Mouse (Mus musculus): ENCODE data around the gene Tpsab1. TPM values are rescaled to one million over a fixed set of nuclear protein-coding genes. Genes with fewer than 3 reads are reported as not detected.

Tpsab1 gene
- polyA plus RNA-seq, 1 experiment from 2014 or later, result not detected

GRCm38 (mm10) chr17:25332321-25332720 lies 13.0 kb downstream of the Tpsab1 start:
- no peak overlapping the region for H3K4me2 ChIP-seq (replicated peaks)
- no peaks in the 10 kb centered on the region for H3K4me1 ChIP-seq
- H3K27me3 ChIP-seq, result peaks cover 10% of the 10 kb centered on the region; the same call in 1 of the 2 replicates
- H3K36me3 ChIP-seq, result no peaks in the 10 kb centered on the region
- 73% methylated on average over 9 of the region's 9 CpGs for WGBS
- no peaks in the 10 kb centered on the region for H3K9me3 ChIP-seq
- no peak overlapping the region for H3K27ac ChIP-seq
- no peak overlapping the region for H3K9ac ChIP-seq
- ATAC-seq (ENCODE audit: insufficient number of reproducible peaks, insufficient read depth, low FRiP score, low TSS enrichment), result no peak
- H3K4me3 ChIP-seq, result no peak overlapping the region

DNA sequence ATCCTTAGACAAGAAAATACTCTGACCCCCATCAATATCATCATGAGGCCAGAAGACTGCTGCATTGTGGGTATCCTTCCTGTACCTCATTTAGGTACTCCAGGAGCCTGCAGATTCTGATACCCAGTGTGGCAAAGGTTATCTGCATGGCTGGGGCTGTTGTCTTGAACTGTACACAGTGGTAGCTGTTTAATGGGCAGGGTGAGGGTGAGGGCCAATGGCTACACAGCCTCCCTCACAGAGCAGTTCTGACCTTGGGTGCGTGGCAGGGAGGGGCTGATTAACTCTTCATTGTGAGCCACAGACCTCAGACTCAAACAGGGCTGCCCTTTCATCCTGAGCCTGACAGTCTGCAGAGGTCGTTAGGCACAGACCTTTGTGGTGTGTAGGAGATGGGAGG lies 22.4 kb downstream of the Tpsab1 start:
- no peak overlapping the region for H3K27ac ChIP-seq
- no peaks in the 10 kb centered on the region for H3K36me3 ChIP-seq
- ATAC-seq (ENCODE audit: insufficient number of reproducible peaks, insufficient read depth, low FRiP score, low TSS enrichment), result no peak
- H3K4me1 ChIP-seq, result no peaks in the 10 kb centered on the region
- no peaks in the 10 kb centered on the region for H3K27me3 ChIP-seq
- H3K4me3 ChIP-seq, result no peak overlapping the region
- H3K4me2 ChIP-seq (replicated peaks), result no peak overlapping the region
- no peaks in the 10 kb centered on the region for H3K9me3 ChIP-seq
- 30% methylated on average over 2 of the region's 2 CpGs for WGBS
- no peak overlapping the region for H3K9ac ChIP-seq

DNA sequence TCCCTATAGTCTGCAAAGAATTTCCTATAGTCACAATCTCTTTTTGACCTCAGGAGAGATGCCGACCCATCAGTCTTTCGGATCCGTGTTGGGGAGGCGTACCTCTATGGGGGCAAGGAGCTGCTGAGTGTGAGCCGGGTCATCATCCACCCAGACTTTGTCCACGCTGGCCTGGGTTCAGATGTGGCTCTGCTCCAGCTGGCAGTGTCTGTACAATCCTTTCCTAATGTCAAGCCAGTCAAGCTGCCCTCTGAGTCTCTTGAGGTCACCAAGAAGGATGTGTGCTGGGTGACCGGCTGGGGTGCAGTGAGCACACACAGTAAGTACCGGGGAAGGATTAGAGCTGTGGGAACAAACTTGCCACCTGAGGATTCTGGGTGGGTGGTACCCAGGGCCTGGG lies 24.5 kb downstream of the Tpsab1 start:
- H3K4me1 ChIP-seq, result no peaks in the 10 kb centered on the region
- ATAC-seq (ENCODE audit: insufficient number of reproducible peaks, insufficient read depth, low FRiP score, low TSS enrichment), result no peak
- 90% methylated on average over 8 of the region's 8 CpGs for WGBS

DNA sequence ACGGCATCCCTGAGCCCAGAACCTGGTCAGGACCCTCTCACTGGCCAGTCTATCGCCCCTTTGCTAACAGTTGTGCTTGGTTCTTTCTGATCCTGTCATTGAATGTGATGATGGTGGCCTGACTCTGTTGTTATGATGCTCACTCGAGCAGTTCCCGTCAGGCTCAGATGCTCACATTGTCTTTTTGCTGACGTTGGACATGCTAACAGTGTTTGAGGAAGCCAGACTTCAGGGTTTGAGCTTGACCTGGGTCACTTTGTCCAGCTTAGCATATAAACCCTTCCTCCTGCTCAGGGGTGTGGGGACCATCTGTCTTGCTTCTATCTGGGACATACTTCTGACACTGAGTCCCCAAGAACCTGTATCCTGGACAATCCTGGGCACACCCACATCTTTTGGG lies 27.0 kb downstream of the Tpsab1 start, which contains the start of gene Prss29:
Gene Prss29 (plus strand): TSS at position 301 of the 400 bp plus-strand sequence.
- WGBS, result 81% methylated on average over 5 of the region's 5 CpGs
- no peak for ATAC-seq (ENCODE audit: insufficient number of reproducible peaks, insufficient read depth, low FRiP score, low TSS enrichment)
- no peaks in the 10 kb centered on the region for H3K9me3 ChIP-seq
- no peaks in the 10 kb centered on the region for H3K27me3 ChIP-seq
- H3K36me3 ChIP-seq, result no peaks in the 10 kb centered on the region
- no peak within 1 kb of the TSS for H3K4me3 ChIP-seq
- no peak within 1 kb of the TSS for H3K4me2 ChIP-seq (replicated peaks)
- no peak within 1 kb of the TSS for H3K27ac ChIP-seq
- no peak within 1 kb of the TSS for H3K9ac ChIP-seq
- H3K4me1 ChIP-seq, result no peaks in the 10 kb centered on the region

More for the DNA sequence above, 24.5 kb downstream of the Tpsab1 start:
- H3K9me3 ChIP-seq, result no peaks in the 10 kb centered on the region
- no peaks in the 10 kb centered on the region for H3K36me3 ChIP-seq
- no peak overlapping the region for H3K4me2 ChIP-seq (replicated peaks)
- H3K4me3 ChIP-seq, result no peak overlapping the region
- H3K27ac ChIP-seq, result no peak overlapping the region
- H3K9ac ChIP-seq, result no peak overlapping the region
- H3K27me3 ChIP-seq, result no peaks in the 10 kb centered on the region

GRCm38 (mm10) chr17:25308346-25308745 lies 37.0 kb downstream of the Tpsab1 start, which contains the start of gene Prss28:
Gene Prss28, plus strand, starts transcription at chr17:25308646.
- 79% methylated on average over 4 of the region's 4 CpGs for WGBS
- no peaks in the 10 kb centered on the region for H3K4me1 ChIP-seq
- no peaks in the 10 kb centered on the region for H3K9me3 ChIP-seq
- no peaks in the 10 kb centered on the region for H3K27me3 ChIP-seq
- no peaks in the 10 kb centered on the region for H3K36me3 ChIP-seq
- no peak within 1 kb of the TSS for H3K4me2 ChIP-seq (replicated peaks)
- H3K27ac ChIP-seq, result no peak within 1 kb of the TSS
- no peak within 1 kb of the TSS for H3K9ac ChIP-seq
- no peak for ATAC-seq (ENCODE audit: insufficient number of reproducible peaks, insufficient read depth, low FRiP score, low TSS enrichment)
- H3K4me3 ChIP-seq, result no peak within 1 kb of the TSS

DNA sequence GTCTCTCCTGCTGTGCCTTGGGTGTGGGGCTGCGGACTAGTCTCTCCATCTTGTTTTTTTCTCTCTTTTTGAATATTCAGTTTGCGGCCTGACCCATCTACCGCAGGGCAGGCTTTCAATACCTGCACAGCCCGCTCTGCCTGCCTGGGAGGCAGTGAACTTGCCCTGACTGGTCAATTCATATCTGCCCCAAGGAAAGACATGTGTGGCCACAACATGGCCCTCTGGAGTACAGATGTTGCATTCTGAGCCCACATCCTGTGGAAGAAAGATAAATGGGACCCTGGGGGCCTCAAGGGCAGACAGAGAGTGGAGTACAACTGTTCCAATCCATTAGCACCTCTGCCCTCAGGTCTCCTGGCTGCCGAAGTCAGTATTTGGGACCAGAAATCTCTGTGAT lies 47.3 kb downstream of the Tpsab1 start, which contains the start of gene Prss34:
Gene Prss34 (plus strand): TSS at position 301 of the 400 bp plus-strand sequence.
- no peaks in the 10 kb centered on the region for H3K9me3 ChIP-seq
- no peak within 1 kb of the TSS for H3K9ac ChIP-seq
- no peak within 1 kb of the TSS for H3K4me2 ChIP-seq (replicated peaks)
- no peaks in the 10 kb centered on the region for H3K27me3 ChIP-seq
- H3K36me3 ChIP-seq, result no peaks in the 10 kb centered on the region
- no peaks in the 10 kb centered on the region for H3K4me1 ChIP-seq
- WGBS, result 79% methylated on average over 5 of the region's 5 CpGs
- H3K27ac ChIP-seq, result no peak within 1 kb of the TSS
- ATAC-seq (ENCODE audit: insufficient number of reproducible peaks, insufficient read depth, low FRiP score, low TSS enrichment), result no peak
- no peak within 1 kb of the TSS for H3K4me3 ChIP-seq

- Histone ChIP-seq H3K36me3 (no peaks in the 10 kb centered on the region), H3K4me2 (replicated peaks) (no peak overlapping the region), H3K4me1 (no peaks in the 10 kb centered on the region), H3K27me3 (no peaks in the 10 kb centered on the region), H3K9ac (no peak overlapping the region), H3K9me3 (no peaks in the 10 kb centered on the region), H3K4me3 (no peak overlapping the region), H3K27ac (no peak overlapping the region)
- WGBS, result 66% methylated on average over 1 of the region's 1 CpGs
- ATAC-seq (ENCODE audit: insufficient number of reproducible peaks, insufficient read depth, low FRiP score, low TSS enrichment), result no peak
These were observed 51.3 kb downstream of the Tpsab1 start for GRCm38 (mm10) chr17:25294111-25294510.

GRCm38 (mm10) chr17:25293495-25293894 lies 51.9 kb downstream of the Tpsab1 start:
- Histone ChIP-seq H3K9me3 (no peaks in the 10 kb centered on the region), H3K36me3 (no peaks in the 10 kb centered on the region), H3K4me1 (no peaks in the 10 kb centered on the region), H3K4me2 (replicated peaks) (no peak overlapping the region), H3K27ac (no peak overlapping the region), H3K9ac (no peak overlapping the region), H3K27me3 (no peaks in the 10 kb centered on the region), H3K4me3 (no peak overlapping the region)
- ATAC-seq (ENCODE audit: insufficient number of reproducible peaks, insufficient read depth, low FRiP score, low TSS enrichment), result no peak
- 82% methylated on average over 5 of the region's 5 CpGs for WGBS

Other genes with a start within 250 kb of the Tpsab1 start
- gene Telo2, start 229.6 kb downstream of the Tpsab1 start, polyA plus RNA-seq (2016; fragmentation: Nextera tagmentation; extraction: Ambion mirVana), result 49.1 and 51.0 TPM in 2 replicates
- 0.48 and 0.88 TPM in 2 replicates for gene Ptx4, start 224.8 kb downstream of the Tpsab1 start, polyA plus RNA-seq (2016; fragmentation: Nextera tagmentation; extraction: Ambion mirVana)
- gene Clcn7, start 212.2 kb downstream of the Tpsab1 start, polyA plus RNA-seq (2016; fragmentation: Nextera tagmentation; extraction: Ambion mirVana), result 27.1 and 27.4 TPM in 2 replicates
- not detected in 2 replicates for gene Ccdc154, start 183.1 kb downstream of the Tpsab1 start, polyA plus RNA-seq (2016; fragmentation: Nextera tagmentation; extraction: Ambion mirVana)
- not detected in 2 replicates for gene Gm38655, start 170.1 kb downstream of the Tpsab1 start, polyA plus RNA-seq (2016; fragmentation: Nextera tagmentation; extraction: Ambion mirVana)
- gene BC003965, start 161.0 kb downstream of the Tpsab1 start, polyA plus RNA-seq (2016; fragmentation: Nextera tagmentation; extraction: Ambion mirVana), result 35.1 and 35.3 TPM in 2 replicates
- 10.6 and 12.9 TPM in 2 replicates for gene Unkl, start 157.2 kb downstream of the Tpsab1 start, polyA plus RNA-seq (2016; fragmentation: Nextera tagmentation; extraction: Ambion mirVana)
- 34.1 and 34.9 TPM in 2 replicates for gene Gnptg, start 105.4 kb downstream of the Tpsab1 start, polyA plus RNA-seq (2016; fragmentation: Nextera tagmentation; extraction: Ambion mirVana)
- 63.7 and 65.8 TPM in 2 replicates for gene Tsr3, start 105.4 kb downstream of the Tpsab1 start, polyA plus RNA-seq (2016; fragmentation: Nextera tagmentation; extraction: Ambion mirVana)
- gene Baiap3, start 89.2 kb downstream of the Tpsab1 start, polyA plus RNA-seq (2016; fragmentation: Nextera tagmentation; extraction: Ambion mirVana), result 1.5 and 1.9 TPM in 2 replicates
- 782 and 798 TPM in 2 replicates for gene Ube2i, start 70.9 kb downstream of the Tpsab1 start, polyA plus RNA-seq (2016; fragmentation: Nextera tagmentation; extraction: Ambion mirVana)
- gene Prss34, start 47.2 kb downstream of the Tpsab1 start, polyA plus RNA-seq (2016; fragmentation: Nextera tagmentation; extraction: Ambion mirVana), result not detected in 2 replicates
- gene Prss28, start 36.9 kb downstream of the Tpsab1 start, polyA plus RNA-seq (2016; fragmentation: Nextera tagmentation; extraction: Ambion mirVana), result 0.19 TPM in 1 of 2 replicates, not detected in the other
- gene Prss29, start 26.9 kb downstream of the Tpsab1 start, polyA plus RNA-seq (2016; fragmentation: Nextera tagmentation; extraction: Ambion mirVana), result not detected in 2 replicates
- not detected in 2 replicates for gene Tpsb2, start 20.7 kb upstream of the Tpsab1 start, polyA plus RNA-seq (2016; fragmentation: Nextera tagmentation; extraction: Ambion mirVana)
- gene Tpsg1, start 23.7 kb upstream of the Tpsab1 start, polyA plus RNA-seq (2016; fragmentation: Nextera tagmentation; extraction: Ambion mirVana), result 0.31 TPM in 1 of 2 replicates, not detected in the other
- gene Cacna1h, start 88.2 kb upstream of the Tpsab1 start, polyA plus RNA-seq (2016; fragmentation: Nextera tagmentation; extraction: Ambion mirVana), result 8.7 and 11.9 TPM in 2 replicates
- gene Tekt4, start 109.1 kb upstream of the Tpsab1 start, polyA plus RNA-seq (2016; fragmentation: Nextera tagmentation; extraction: Ambion mirVana), result 0.13 and 0.22 TPM in 2 replicates
- gene Sstr5, start 151.7 kb upstream of the Tpsab1 start, polyA plus RNA-seq (2016; fragmentation: Nextera tagmentation; extraction: Ambion mirVana), result 0.47 and 0.55 TPM in 2 replicates
- 11.8 and 13.2 TPM in 2 replicates for gene Sox8, start 225.1 kb upstream of the Tpsab1 start, polyA plus RNA-seq (2016; fragmentation: Nextera tagmentation; extraction: Ambion mirVana)
- gene Lmf1, start 233.5 kb upstream of the Tpsab1 start, polyA plus RNA-seq (2016; fragmentation: Nextera tagmentation; extraction: Ambion mirVana), result 29.4 and 31.4 TPM in 2 replicates